Mouse (Mus musculus): ENCODE data around the gene Gm34302. TPM values are rescaled to one million over a fixed set of nuclear protein-coding genes. Genes with fewer than 3 reads are reported as not detected.
"Not testable (repeated sequence)": the region's sequence is repeated elsewhere in the genome, so short reads cannot be mapped to it uniquely, and the experiment has no call there.

Gene Gm34302
- not detected in 2 replicates for polyA plus RNA-seq (2015; fragmentation: Nextera tagmentation; extraction: Ambion mirVana)

DNA sequence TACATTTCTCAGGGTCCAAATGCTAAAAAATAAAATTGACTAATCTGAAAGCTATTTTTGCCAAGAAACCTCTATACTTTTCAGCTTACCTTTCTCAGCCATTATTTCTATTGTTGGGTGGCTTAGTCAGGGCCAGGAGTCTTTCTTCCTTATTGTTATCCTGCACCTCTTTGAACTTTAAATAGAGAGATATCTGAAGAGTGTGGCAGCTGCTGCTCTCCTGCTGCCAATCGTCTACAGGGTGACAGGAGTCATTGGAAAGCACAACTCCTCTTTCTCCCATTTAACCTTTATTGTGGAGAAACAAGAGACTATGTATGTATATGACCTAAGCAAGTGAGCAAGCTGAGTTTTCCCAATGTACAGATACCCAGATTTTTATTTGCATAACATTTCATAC is at the start of gene Gm34302:
Gene Gm34302 (minus strand): TSS at position 154 of the 400 bp plus-strand sequence.
- ATAC-seq (ENCODE audit: borderline replicate concordance, extremely low read depth, low FRiP score, low TSS enrichment): no peak
- H3K4me1 ChIP-seq: no peaks in the 10 kb centered on the region
- 26% methylated on average over 1 of the region's 1 CpGs for WGBS

DNA sequence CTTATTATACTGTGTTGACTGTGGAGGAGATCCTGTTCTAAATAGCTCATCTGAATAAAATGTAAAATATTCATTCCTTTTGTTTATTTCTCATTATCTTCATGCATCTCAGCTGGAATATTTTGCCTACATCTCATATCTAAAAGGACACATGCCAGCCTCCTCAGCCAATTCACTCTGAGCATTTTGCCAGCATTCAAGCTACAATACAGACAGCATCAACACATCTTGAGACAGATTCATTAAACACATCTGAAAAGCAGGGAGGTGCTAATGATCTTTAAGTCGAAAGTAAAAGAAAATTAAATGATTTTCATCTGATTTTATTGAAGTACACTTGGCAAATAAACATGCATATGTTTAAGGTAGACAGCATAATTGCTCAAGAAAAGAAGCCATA is 48.2 kb upstream of the Gm34302 start:
- no peak for ATAC-seq (ENCODE audit: borderline replicate concordance, extremely low read depth, low FRiP score, low TSS enrichment)
- Histone ChIP-seq H3K9me3 (no peaks in the 10 kb centered on the region), H3K9ac (no peak overlapping the region), H3K36me3 (no peaks in the 10 kb centered on the region), H3K27me3 (no peaks in the 10 kb centered on the region), H3K4me3 (no peak overlapping the region), H3K27ac (no peak overlapping the region), H3K4me1 (no peaks in the 10 kb centered on the region), H3K4me2 (no peak overlapping the region)
- 28% methylated on average over 1 of the region's 1 CpGs for WGBS

More for the DNA sequence above, at the start of gene Gm34302:
- no peaks in the 10 kb centered on the region for H3K27me3 ChIP-seq
- H3K4me2 ChIP-seq: no peak within 1 kb of the TSS
- no peak within 1 kb of the TSS for H3K27ac ChIP-seq
- H3K4me3 ChIP-seq: no peak within 1 kb of the TSS
- no peaks in the 10 kb centered on the region for H3K9me3 ChIP-seq
- no peak within 1 kb of the TSS for H3K9ac ChIP-seq
- H3K36me3 ChIP-seq: no peaks in the 10 kb centered on the region

DNA sequence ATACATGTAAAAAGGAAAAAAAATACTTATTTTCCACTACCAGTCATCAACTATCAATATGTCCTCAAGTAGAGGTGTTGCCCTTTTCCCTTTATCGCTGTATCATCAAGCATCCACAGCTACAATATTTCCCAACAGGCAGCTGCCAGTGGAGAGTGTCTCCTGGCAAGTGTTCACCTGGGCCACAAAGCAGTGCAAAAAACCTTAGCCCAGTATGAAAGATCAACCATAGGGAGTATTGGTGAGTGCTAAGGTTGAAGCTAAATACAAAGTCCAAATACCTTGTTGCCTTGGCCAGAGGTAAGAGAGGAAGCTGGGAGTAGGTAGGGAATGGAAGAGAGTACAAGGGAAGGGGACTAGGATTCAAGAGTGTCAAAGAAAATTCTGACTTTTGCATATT is 34.0 kb upstream of the Gm34302 start:
- Histone ChIP-seq H3K9me3 (no peaks in the 10 kb centered on the region), H3K27me3 (no peaks in the 10 kb centered on the region), H3K36me3 (no peaks in the 10 kb centered on the region), H3K4me2 (no peak overlapping the region), H3K4me3 (no peak overlapping the region), H3K9ac (no peak overlapping the region), H3K27ac (no peak overlapping the region), H3K4me1 (no peaks in the 10 kb centered on the region)
- 86% methylated on average over 1 of the region's 1 CpGs for WGBS
- no peak for ATAC-seq (ENCODE audit: borderline replicate concordance, extremely low read depth, low FRiP score, low TSS enrichment)

GRCm38 (mm10) chr3:63516279-63516678 is 32.6 kb upstream of the Gm34302 start:
- H3K4me3 ChIP-seq; H3K27ac ChIP-seq; H3K36me3 ChIP-seq; H3K27me3 ChIP-seq; H3K4me2 ChIP-seq; H3K9ac ChIP-seq; H3K4me1 ChIP-seq; H3K9me3 ChIP-seq; ATAC-seq (ENCODE audit: borderline replicate concordance, extremely low read depth, low FRiP score, low TSS enrichment): not testable (repeated sequence)
- 87% methylated on average over 3 of the region's 3 CpGs for WGBS

DNA sequence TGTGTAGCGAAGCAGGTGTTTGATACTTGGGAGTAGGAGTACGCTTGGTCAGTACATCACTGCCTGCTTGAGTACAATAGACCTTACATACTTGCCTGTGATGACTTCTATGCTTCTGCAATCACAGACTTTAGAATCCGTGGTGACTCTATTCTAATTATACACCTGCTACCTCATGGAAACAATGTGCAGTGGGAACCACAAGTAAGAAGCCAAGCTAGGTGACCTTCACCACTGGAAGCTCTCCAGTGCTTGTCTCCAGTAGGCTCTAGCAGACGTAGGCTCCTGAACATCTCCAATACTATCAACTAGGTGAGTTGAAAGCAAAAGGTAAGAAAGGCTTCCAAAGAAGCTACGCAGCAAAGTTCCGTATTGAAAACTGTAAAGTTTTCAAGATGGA is 27.6 kb upstream of the Gm34302 start:
- no peak overlapping the region for H3K4me2 ChIP-seq
- ATAC-seq (ENCODE audit: borderline replicate concordance, extremely low read depth, low FRiP score, low TSS enrichment): no peak
- no peaks in the 10 kb centered on the region for H3K4me1 ChIP-seq
- no peaks in the 10 kb centered on the region for H3K27me3 ChIP-seq
- no peaks in the 10 kb centered on the region for H3K9me3 ChIP-seq
- no peak overlapping the region for H3K9ac ChIP-seq
- no peak overlapping the region for H3K4me3 ChIP-seq
- H3K27ac ChIP-seq: no peak overlapping the region
- H3K36me3 ChIP-seq: no peaks in the 10 kb centered on the region
- 82% methylated on average over 6 of the region's 6 CpGs for WGBS

- H3K36me3 ChIP-seq: no peaks in the 10 kb centered on the region
- H3K9me3 ChIP-seq: no peaks in the 10 kb centered on the region
- ATAC-seq (ENCODE audit: borderline replicate concordance, extremely low read depth, low FRiP score, low TSS enrichment): no peak
- WGBS: 88% methylated on average over 2 of the region's 2 CpGs
- H3K27ac ChIP-seq: no peak overlapping the region
- H3K27me3 ChIP-seq: no peaks in the 10 kb centered on the region
- H3K4me1 ChIP-seq: no peaks in the 10 kb centered on the region
- no peak overlapping the region for H3K4me2 ChIP-seq
- H3K4me3 ChIP-seq: no peak overlapping the region
- H3K9ac ChIP-seq: no peak overlapping the region
Measured at GRCm38 (mm10) chr3:63509484-63509883, 25.8 kb upstream of the Gm34302 start.

- H3K27me3 ChIP-seq: no peaks in the 10 kb centered on the region
- no peak overlapping the region for H3K4me3 ChIP-seq
- H3K27ac ChIP-seq: no peak overlapping the region
- WGBS: 84% methylated on average over 5 of the region's 5 CpGs
- no peak for ATAC-seq (ENCODE audit: borderline replicate concordance, extremely low read depth, low FRiP score, low TSS enrichment)
- H3K9me3 ChIP-seq: no peaks in the 10 kb centered on the region
- H3K9ac ChIP-seq: no peak overlapping the region
- no peak overlapping the region for H3K4me2 ChIP-seq
- no peaks in the 10 kb centered on the region for H3K4me1 ChIP-seq
- no peaks in the 10 kb centered on the region for H3K36me3 ChIP-seq
Measured at GRCm38 (mm10) chr3:63508924-63509323, 25.2 kb upstream of the Gm34302 start.

GRCm38 (mm10) chr3:63504433-63504832 is 20.8 kb upstream of the Gm34302 start:
- H3K9ac ChIP-seq: no peak overlapping the region
- H3K27me3 ChIP-seq: no peaks in the 10 kb centered on the region
- ATAC-seq (ENCODE audit: borderline replicate concordance, extremely low read depth, low FRiP score, low TSS enrichment): no peak
- no peak overlapping the region for H3K4me2 ChIP-seq
- H3K4me3 ChIP-seq: no peak overlapping the region
- H3K27ac ChIP-seq: no peak overlapping the region
- H3K36me3 ChIP-seq: no peaks in the 10 kb centered on the region
- 72% methylated on average over 5 of the region's 5 CpGs for WGBS
- H3K4me1 ChIP-seq: no peaks in the 10 kb centered on the region
- H3K9me3 ChIP-seq: no peaks in the 10 kb centered on the region

- 56% methylated on average over 5 of the region's 5 CpGs for WGBS
- H3K4me3 ChIP-seq: no peak overlapping the region
- no peaks in the 10 kb centered on the region for H3K36me3 ChIP-seq
- no peaks in the 10 kb centered on the region for H3K4me1 ChIP-seq
- no peak overlapping the region for H3K27ac ChIP-seq
- no peaks in the 10 kb centered on the region for H3K9me3 ChIP-seq
- no peaks in the 10 kb centered on the region for H3K27me3 ChIP-seq
- no peak for ATAC-seq (ENCODE audit: borderline replicate concordance, extremely low read depth, low FRiP score, low TSS enrichment)
- no peak overlapping the region for H3K9ac ChIP-seq
- H3K4me2 ChIP-seq: no peak overlapping the region
Measured at GRCm38 (mm10) chr3:63494625-63495382, 11.1 kb upstream of the Gm34302 start.

DNA sequence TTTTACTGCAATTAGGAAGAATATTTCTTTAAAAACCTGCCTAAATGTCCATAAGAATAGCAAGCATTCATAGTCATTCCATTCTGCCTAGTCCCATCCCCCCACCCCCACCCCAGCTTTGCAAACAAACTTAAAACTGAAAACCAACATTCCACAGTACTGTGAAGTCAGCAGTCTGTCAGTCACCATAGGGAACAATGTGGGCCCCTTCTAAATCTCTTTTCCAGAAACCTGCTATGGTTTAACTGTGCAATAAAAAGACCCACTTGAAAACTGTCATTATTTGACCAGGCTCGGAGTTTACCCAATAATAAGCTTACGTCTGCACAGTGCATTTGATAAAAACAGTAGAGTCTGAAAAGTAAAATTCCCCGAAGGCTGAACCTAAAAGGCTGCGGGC is 9.9 kb upstream of the Gm34302 start:
- H3K4me3 ChIP-seq: no peak overlapping the region
- no peaks in the 10 kb centered on the region for H3K27me3 ChIP-seq
- H3K4me1 ChIP-seq: no peaks in the 10 kb centered on the region
- H3K9ac ChIP-seq: no peak overlapping the region
- H3K9me3 ChIP-seq: no peaks in the 10 kb centered on the region
- no peak overlapping the region for H3K4me2 ChIP-seq
- H3K36me3 ChIP-seq: no peaks in the 10 kb centered on the region
- ATAC-seq (ENCODE audit: borderline replicate concordance, extremely low read depth, low FRiP score, low TSS enrichment): peak; percentile 83; the same call in 1 of the 2 replicates
- 56% methylated on average over 4 of the region's 4 CpGs for WGBS
- H3K27ac ChIP-seq: peak overlapping the region; percentile 67

DNA sequence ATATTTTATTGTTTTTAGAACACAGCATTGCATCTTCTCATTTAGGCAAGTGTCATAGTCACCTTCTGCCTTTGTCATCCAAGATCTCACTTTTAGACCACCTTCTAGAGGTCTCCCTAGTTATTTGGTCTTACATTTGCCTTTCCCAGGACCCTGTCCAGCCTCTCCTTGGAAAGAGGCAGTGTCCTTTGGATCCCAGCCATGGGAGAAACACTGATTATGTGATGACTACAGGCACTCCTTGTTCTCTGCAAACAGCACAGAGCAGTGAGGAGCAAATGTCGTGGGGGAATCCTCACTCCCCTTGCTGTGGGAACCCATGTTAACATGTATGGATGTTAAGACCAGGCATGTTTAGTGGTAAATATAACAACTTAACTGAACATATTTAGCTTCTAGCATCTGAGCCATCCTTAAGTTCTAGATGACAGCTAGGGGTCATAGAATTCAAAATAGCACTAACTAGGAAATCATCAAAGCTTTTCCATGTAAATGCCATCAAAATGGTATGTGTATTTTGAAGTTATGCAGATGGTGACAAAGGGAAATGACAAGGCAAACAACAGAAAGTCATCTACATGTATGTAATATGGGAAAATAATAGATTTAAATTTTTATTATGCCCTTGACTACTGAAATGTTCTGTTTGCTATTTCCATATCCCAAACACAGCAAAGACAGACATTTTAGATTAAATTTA is 43.1 kb downstream of the Gm34302 start:
- Histone ChIP-seq H3K27me3 (no peaks in the 10 kb centered on the region), H3K4me1 (no peaks in the 10 kb centered on the region), H3K9ac (no peak overlapping the region), H3K9me3 (no peaks in the 10 kb centered on the region), H3K4me3 (no peak overlapping the region), H3K4me2 (no peak overlapping the region), H3K36me3 (no peaks in the 10 kb centered on the region), H3K27ac (peak overlapping the region; percentile 45; the same call in 1 of the 2 replicates)
- 43% methylated on average over 1 of the region's 1 CpGs for WGBS
- ATAC-seq (ENCODE audit: borderline replicate concordance, extremely low read depth, low FRiP score, low TSS enrichment): peak; percentile 84; the same call in 1 of the 2 replicates

DNA sequence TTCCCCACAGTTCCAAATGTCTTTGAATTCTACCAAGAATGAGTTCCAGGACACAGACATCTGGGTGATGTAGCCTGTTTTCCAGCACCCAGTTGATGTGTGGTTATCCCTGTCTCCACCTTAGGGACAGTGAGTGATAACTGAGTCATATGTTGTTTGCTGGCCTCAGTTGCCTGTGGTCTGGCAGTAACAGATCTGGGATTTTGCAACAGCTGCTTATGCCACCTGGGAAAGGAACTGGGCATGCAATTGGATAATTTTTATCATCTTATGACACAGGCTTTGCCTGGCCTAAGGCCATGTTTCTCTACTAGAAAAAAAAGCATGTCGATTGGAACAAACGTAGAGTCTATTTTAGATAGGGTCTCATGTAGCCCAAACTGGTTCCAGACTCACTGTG is 43.9 kb downstream of the Gm34302 start:
- no peak overlapping the region for H3K9ac ChIP-seq
- H3K4me1 ChIP-seq: no peaks in the 10 kb centered on the region
- 77% methylated on average over 2 of the region's 2 CpGs for WGBS
- H3K9me3 ChIP-seq: no peaks in the 10 kb centered on the region
- H3K36me3 ChIP-seq: no peaks in the 10 kb centered on the region
- peak overlapping the region; percentile 45 for H3K27ac ChIP-seq
- H3K4me3 ChIP-seq: no peak overlapping the region
- no peaks in the 10 kb centered on the region for H3K27me3 ChIP-seq
- ATAC-seq (ENCODE audit: borderline replicate concordance, extremely low read depth, low FRiP score, low TSS enrichment): no peak
- no peak overlapping the region for H3K4me2 ChIP-seq
